Mouse (Mus musculus): ENCODE data around the gene 4930455H04Rik. TPM values are rescaled to one million over a fixed set of nuclear protein-coding genes. Genes with fewer than 3 reads are reported as not detected.

The 4930455H04Rik gene
- polyA plus RNA-seq, 1 experiment from 2014 or later = not detected

- Histone ChIP-seq H3K27ac (no peak overlapping the region), H3K4me3 (replicated peaks; ENCODE audit: low read length) (no peak overlapping the region), H3K36me3 (replicated peaks; ENCODE audit: control insufficient read depth, insufficient read depth) (no peaks in the 10 kb centered on the region), H3K27me3 (ENCODE audit: control insufficient read depth, insufficient read depth, low read length) (peaks cover 15% of the 10 kb centered on the region; the same call in 1 of the 2 replicates), H3K9ac (no peak overlapping the region), H3K9me3 (ENCODE audit: control insufficient read depth, low read length) (no peaks in the 10 kb centered on the region), H3K4me1 (replicated peaks; ENCODE audit: control insufficient read depth, insufficient read depth, low read length) (no peaks in the 10 kb centered on the region), H3K4me2 (replicated peaks) (no peak overlapping the region)
- WGBS = 66% methylated on average over 6 of the region's 6 CpGs
- no peak for ATAC-seq (ENCODE audit: low FRiP score)
- no peak for DNase-seq (ENCODE audit: low spot score)
Observed at GRCm38 (mm10) chr3:117007340-117007739, 39.3 kb downstream of the 4930455H04Rik start.

GRCm38 (mm10) chr3:117010182-117010581, 42.1 kb downstream of the 4930455H04Rik start:
- WGBS = 70% methylated on average over 6 of the region's 6 CpGs
- ATAC-seq (ENCODE audit: low FRiP score) = no peak
- H3K9me3 ChIP-seq (ENCODE audit: control insufficient read depth, low read length) = no peaks in the 10 kb centered on the region
- H3K4me3 ChIP-seq (replicated peaks; ENCODE audit: low read length) = no peak overlapping the region
- no peak for DNase-seq (ENCODE audit: low spot score)
- 0 out of 2 replicates have a peak overlapping the region, but pooled peaks have one; percentile 8 for H3K27ac ChIP-seq
- H3K36me3 ChIP-seq (replicated peaks; ENCODE audit: control insufficient read depth, insufficient read depth) = no peaks in the 10 kb centered on the region
- H3K27me3 ChIP-seq (ENCODE audit: control insufficient read depth, insufficient read depth, low read length) = 0 out of 2 replicates have a peak, but pooled peaks cover 4% of the 10 kb centered on the region
- no peak overlapping the region for H3K4me2 ChIP-seq (replicated peaks)
- no peak overlapping the region for H3K9ac ChIP-seq
- H3K4me1 ChIP-seq (replicated peaks; ENCODE audit: control insufficient read depth, insufficient read depth, low read length) = no peaks in the 10 kb centered on the region

GRCm38 (mm10) chr3:117020319-117020718, 52.3 kb downstream of the 4930455H04Rik start:
- H3K4me1 ChIP-seq (replicated peaks; ENCODE audit: control insufficient read depth, insufficient read depth, low read length) = no peaks in the 10 kb centered on the region
- ATAC-seq (ENCODE audit: low FRiP score) (no peak), DNase-seq (ENCODE audit: low spot score) (no peak)
- no peaks in the 10 kb centered on the region for H3K27me3 ChIP-seq (ENCODE audit: control insufficient read depth, insufficient read depth, low read length)
- H3K4me2 ChIP-seq (replicated peaks) = no peak overlapping the region
- H3K9me3 ChIP-seq (ENCODE audit: control insufficient read depth, low read length) = peaks cover 5% of the 10 kb centered on the region
- WGBS = 95% methylated on average over 3 of the region's 3 CpGs
- H3K9ac ChIP-seq = no peak overlapping the region
- no peaks in the 10 kb centered on the region for H3K36me3 ChIP-seq (replicated peaks; ENCODE audit: control insufficient read depth, insufficient read depth)
- no peak overlapping the region for H3K4me3 ChIP-seq (replicated peaks; ENCODE audit: low read length)
- H3K27ac ChIP-seq = no peak overlapping the region

- H3K4me1 ChIP-seq (replicated peaks; ENCODE audit: control insufficient read depth, insufficient read depth, low read length) = no peaks in the 10 kb centered on the region
- 59% methylated on average over 7 of the region's 7 CpGs for WGBS
- H3K4me3 ChIP-seq (replicated peaks; ENCODE audit: low read length) = no peak overlapping the region
- no peaks in the 10 kb centered on the region for H3K36me3 ChIP-seq (replicated peaks; ENCODE audit: control insufficient read depth, insufficient read depth)
- H3K27ac ChIP-seq = no peak overlapping the region
- peaks cover 5% of the 10 kb centered on the region for H3K9me3 ChIP-seq (ENCODE audit: control insufficient read depth, low read length)
- no peak for ATAC-seq (ENCODE audit: low FRiP score)
- DNase-seq (ENCODE audit: low spot score) = no peak
- H3K9ac ChIP-seq = no peak overlapping the region
- no peaks in the 10 kb centered on the region for H3K27me3 ChIP-seq (ENCODE audit: control insufficient read depth, insufficient read depth, low read length)
- no peak overlapping the region for H3K4me2 ChIP-seq (replicated peaks)
Observed at GRCm38 (mm10) chr3:117021907-117022306, 53.8 kb downstream of the 4930455H04Rik start.

- no peaks in the 10 kb centered on the region for H3K4me1 ChIP-seq (replicated peaks; ENCODE audit: control insufficient read depth, insufficient read depth, low read length)
- H3K27ac ChIP-seq = no peak overlapping the region
- H3K9me3 ChIP-seq (ENCODE audit: control insufficient read depth, low read length) = no peaks in the 10 kb centered on the region
- no peak overlapping the region for H3K4me3 ChIP-seq (replicated peaks; ENCODE audit: low read length)
- DNase-seq (ENCODE audit: low spot score) = no peak
- no peaks in the 10 kb centered on the region for H3K36me3 ChIP-seq (replicated peaks; ENCODE audit: control insufficient read depth, insufficient read depth)
- 84% methylated on average over 1 of the region's 1 CpGs for WGBS
- H3K9ac ChIP-seq = no peak overlapping the region
- ATAC-seq (ENCODE audit: low FRiP score) = no peak
- H3K27me3 ChIP-seq (ENCODE audit: control insufficient read depth, insufficient read depth, low read length) = no peaks in the 10 kb centered on the region
- no peak overlapping the region for H3K4me2 ChIP-seq (replicated peaks)
Observed at GRCm38 (mm10) chr3:117024111-117024510, 56.0 kb downstream of the 4930455H04Rik start.

GRCm38 (mm10) chr3:117024557-117024956, 56.5 kb downstream of the 4930455H04Rik start:
- DNase-seq (ENCODE audit: low spot score) = no peak
- Histone ChIP-seq H3K9ac (no peak overlapping the region), H3K36me3 (replicated peaks; ENCODE audit: control insufficient read depth, insufficient read depth) (no peaks in the 10 kb centered on the region), H3K27ac (no peak overlapping the region), H3K4me3 (replicated peaks; ENCODE audit: low read length) (no peak overlapping the region), H3K4me2 (replicated peaks) (no peak overlapping the region), H3K9me3 (ENCODE audit: control insufficient read depth, low read length) (no peaks in the 10 kb centered on the region), H3K27me3 (ENCODE audit: control insufficient read depth, insufficient read depth, low read length) (no peaks in the 10 kb centered on the region), H3K4me1 (replicated peaks; ENCODE audit: control insufficient read depth, insufficient read depth, low read length) (no peaks in the 10 kb centered on the region)
- WGBS = 85% methylated on average over 5 of the region's 5 CpGs
- ATAC-seq (ENCODE audit: low FRiP score) = no peak

- Histone ChIP-seq H3K4me2 (replicated peaks) (no peak overlapping the region), H3K4me1 (replicated peaks; ENCODE audit: control insufficient read depth, insufficient read depth, low read length) (no peaks in the 10 kb centered on the region), H3K27ac (no peak overlapping the region), H3K4me3 (replicated peaks; ENCODE audit: low read length) (no peak overlapping the region), H3K27me3 (ENCODE audit: control insufficient read depth, insufficient read depth, low read length) (no peaks in the 10 kb centered on the region), H3K9me3 (ENCODE audit: control insufficient read depth, low read length) (no peaks in the 10 kb centered on the region), H3K36me3 (replicated peaks; ENCODE audit: control insufficient read depth, insufficient read depth) (no peaks in the 10 kb centered on the region), H3K9ac (no peak overlapping the region)
- WGBS = 93% methylated on average over 3 of the region's 3 CpGs
- no peak for ATAC-seq (ENCODE audit: low FRiP score)
- no peak for DNase-seq (ENCODE audit: low spot score)
Observed at GRCm38 (mm10) chr3:117025421-117025820, 57.4 kb downstream of the 4930455H04Rik start.

Other genes starting within 250 kb of the 4930455H04Rik start
- 18.9 and 19.5 TPM in 2 replicates for gene Agl, start 160.1 kb upstream of the 4930455H04Rik start, polyA plus RNA-seq (2014; fragmentation: Nextera tagmentation; extraction: Ambion mirVana)
- 4.8 and 6.0 TPM in 2 replicates for gene Frrs1, start 108.8 kb upstream of the 4930455H04Rik start, polyA plus RNA-seq (2014; fragmentation: Nextera tagmentation; extraction: Ambion mirVana)
- gene Palmd, start 720 bp downstream of the 4930455H04Rik start, polyA plus RNA-seq (2014; fragmentation: Nextera tagmentation; extraction: Ambion mirVana) = 9.5 and 11.2 TPM in 2 replicates